Mouse (Mus musculus): ENCODE measurements around the gene Guk1.

Gene Guk1

GRCm38 (mm10) chr11:59164384-59164783, 27.6 kb downstream of the Guk1 start:
- DNase-seq (ENCODE audit: extremely low read depth, insufficient read length, low spot score): no peak

- DNase-seq (ENCODE audit: extremely low read depth, insufficient read length, low spot score): peak; percentile 100
Measured at GRCm38 (mm10) chr11:59163255-59164236, 28.5 kb downstream of the Guk1 start, which contains the start of gene Iba57. Iba57 (minus strand) TSS chr11:59163739.

- DNase-seq (ENCODE audit: extremely low read depth, insufficient read length, low spot score): no peak
Measured at GRCm38 (mm10) chr11:59162443-59163254, 29.4 kb downstream of the Guk1 start.

GRCm38 (mm10) chr11:59161398-59161797, 30.6 kb downstream of the Guk1 start:
- no peak for DNase-seq (ENCODE audit: extremely low read depth, insufficient read length, low spot score)

GRCm38 (mm10) chr11:59159558-59159957, 32.5 kb downstream of the Guk1 start:
- no peak for DNase-seq (ENCODE audit: extremely low read depth, insufficient read length, low spot score)

DNA sequence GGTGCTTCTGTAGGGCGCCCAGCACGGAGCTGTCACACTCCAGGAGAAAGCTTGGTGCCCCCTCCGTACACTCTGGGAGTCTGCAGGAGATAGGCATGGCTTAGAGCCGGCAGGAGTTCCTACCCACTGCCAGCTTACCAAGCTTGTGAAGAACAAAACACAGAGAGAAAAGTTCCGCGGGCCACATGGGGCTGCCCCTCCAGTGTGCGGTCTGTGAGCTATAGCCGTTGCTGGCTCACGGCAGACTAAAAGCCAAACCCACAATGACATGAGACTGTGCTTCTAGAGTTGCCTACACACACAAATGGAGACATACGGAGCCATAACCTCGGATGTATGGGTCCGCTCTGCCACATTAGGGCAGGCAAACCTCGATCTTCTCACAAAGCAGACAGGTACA, 32.9 kb downstream of the Guk1 start:
- DNase-seq (ENCODE audit: extremely low read depth, insufficient read length, low spot score): no peak

DNA sequence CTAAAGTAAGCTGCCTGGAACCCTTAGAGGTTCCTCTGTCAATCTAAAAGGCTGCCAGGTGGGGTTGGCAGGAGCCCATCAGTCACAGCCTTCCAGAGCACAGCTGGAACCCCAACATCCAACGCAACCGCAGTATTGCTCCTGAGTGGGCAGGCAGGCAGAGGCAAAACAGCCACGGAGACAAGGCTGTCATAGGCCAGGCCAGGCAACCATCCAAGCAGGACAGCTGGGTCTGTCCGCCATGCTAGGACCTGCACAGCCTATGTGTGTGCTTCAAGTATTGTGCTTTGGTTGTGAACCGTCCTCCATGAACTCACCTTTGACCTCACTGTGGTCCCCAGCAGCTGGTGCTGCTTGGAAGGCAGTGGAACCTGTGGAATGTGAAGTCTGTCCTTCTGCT, 36.1 kb downstream of the Guk1 start:
- DNase-seq (ENCODE audit: extremely low read depth, insufficient read length, low spot score): no peak

DNA sequence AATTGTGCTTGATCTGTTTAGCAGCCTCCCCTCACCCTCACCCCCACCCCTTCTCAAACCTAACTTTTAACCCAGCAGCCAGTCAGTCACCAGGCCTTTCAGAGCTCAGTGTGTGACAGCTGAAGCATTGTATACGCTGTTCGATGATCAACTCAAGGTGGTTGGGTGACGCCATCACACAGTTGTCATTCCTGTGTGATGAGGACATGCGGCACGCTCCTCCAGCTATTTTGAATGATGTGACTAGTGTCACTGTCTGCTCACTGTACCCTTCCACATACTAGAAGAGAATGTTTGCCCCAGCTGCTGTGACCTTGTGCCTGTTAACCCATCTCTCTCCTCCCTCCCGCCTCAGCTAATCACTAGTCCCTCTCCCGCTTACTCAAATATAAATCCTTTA, 37.8 kb downstream of the Guk1 start:
- DNase-seq (ENCODE audit: extremely low read depth, insufficient read length, low spot score): no peak

- DNase-seq (ENCODE audit: extremely low read depth, insufficient read length, low spot score): no peak
Measured at GRCm38 (mm10) chr11:59151729-59152128, 40.3 kb downstream of the Guk1 start.

- DNase-seq (ENCODE audit: extremely low read depth, insufficient read length, low spot score): no peak
Measured at GRCm38 (mm10) chr11:59149302-59149701, 42.7 kb downstream of the Guk1 start.

GRCm38 (mm10) chr11:59142962-59143361, 49.0 kb downstream of the Guk1 start:
- no peak for DNase-seq (ENCODE audit: extremely low read depth, insufficient read length, low spot score)

DNA sequence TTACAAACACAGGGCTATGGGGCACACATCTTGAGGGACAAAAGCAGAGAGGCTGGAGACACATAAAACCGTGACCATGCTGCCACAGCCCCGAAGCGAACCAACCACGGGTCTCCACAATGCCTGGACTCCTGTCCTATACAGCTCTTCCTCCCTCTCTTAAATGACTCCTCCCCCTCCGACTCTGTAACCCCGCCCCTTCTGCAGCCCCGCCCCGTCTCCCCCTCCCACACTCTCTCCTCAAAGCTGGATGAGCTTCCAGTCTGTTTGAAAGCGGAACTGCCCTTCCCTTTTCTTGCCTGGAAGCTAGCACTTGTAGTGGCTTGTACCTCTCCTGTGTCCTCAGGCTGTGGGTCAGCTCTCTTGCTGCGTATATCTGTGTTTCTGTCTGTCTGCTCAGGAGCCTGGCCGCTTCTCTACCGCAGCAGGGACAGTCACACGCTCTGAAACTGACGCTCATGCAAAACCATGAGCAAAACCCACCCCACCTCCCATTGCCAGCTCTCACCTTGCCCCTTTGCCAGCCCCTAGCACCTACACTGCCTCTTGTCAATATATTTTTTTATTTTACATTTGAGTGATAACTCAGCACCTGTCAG, 50.1 kb downstream of the Guk1 start:
- no peak for DNase-seq (ENCODE audit: extremely low read depth, insufficient read length, low spot score)

DNA sequence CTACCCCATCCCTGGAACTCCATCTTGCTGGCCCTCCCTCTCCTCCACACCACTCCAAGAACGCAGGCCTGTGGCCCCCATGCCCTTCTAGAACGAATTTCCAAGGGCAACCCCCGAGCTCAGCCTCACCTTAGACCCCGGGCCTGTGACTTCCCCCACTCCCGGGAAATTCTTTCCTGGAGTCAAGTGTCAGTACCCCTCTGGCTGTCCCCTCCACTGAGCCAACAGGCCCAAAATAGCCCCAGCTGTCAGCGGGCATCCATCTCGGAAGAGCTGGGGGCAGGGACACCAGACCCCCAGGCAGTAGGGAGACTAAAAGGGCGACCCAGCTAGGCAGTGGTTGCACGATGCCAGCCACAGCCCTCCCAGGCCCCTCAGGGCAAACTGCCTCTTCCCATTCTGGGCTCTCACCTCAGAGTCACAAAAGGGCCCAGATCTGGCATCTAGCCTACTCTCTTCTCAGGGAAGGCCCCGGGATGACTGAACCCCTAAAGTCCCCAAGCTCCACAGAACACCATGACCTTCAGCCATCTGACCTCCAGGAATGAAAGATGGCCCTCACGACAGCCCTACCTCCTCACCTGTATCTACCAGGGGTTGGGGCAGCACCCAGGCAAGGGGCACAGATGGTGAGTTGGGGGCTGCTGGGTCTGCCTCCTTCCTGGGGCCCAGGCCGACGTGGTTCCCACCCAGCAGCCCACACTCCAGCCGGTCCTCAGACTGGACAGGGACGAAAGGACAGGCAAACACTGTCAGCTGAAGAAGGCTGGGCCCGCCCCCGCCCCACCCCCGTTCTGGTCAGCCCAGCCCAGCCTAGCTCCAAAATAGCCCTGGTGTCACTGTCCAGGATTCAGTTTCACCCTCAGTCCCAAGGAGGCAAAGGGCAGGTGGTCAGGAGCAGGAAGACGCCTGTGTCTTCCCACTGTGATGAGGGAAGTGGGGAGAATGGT, 53.2 kb downstream of the Guk1 start:
- DNase-seq (ENCODE audit: extremely low read depth, insufficient read length, low spot score): no peak

- no peak for DNase-seq (ENCODE audit: extremely low read depth, insufficient read length, low spot score)
Measured at GRCm38 (mm10) chr11:59136994-59137706, 54.9 kb downstream of the Guk1 start.

DNA sequence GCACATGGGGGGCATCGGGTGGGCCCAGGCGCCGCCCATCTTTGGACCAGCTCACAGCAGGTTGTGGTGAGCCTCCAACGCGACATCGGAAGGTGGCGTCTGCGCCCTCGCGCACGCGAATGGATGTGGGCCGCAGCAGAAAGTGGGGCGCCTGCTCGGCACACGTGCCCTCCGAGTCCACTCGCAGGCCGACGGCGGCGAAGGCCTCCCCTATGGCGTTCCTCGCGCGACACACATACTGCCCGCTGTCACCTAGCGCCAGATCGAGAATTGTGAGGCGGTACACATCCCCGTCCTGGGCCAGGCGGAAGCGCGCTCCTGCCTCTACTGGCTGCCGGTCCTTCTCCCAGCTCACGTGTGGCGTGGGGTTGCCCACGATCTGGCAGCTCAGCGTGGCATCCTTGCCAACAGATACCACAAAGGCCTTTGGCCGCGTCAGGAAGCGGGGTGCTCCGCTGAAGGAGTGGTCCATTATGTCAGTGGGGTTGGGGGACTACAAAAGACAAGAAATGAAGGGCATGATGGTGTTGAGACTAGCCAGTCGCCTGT, 56.0 kb downstream of the Guk1 start, which contains the start of gene Obscn:
Gene Obscn (minus strand): TSS at position 499 of the 549 bp plus-strand sequence.
- no peak for DNase-seq (ENCODE audit: extremely low read depth, insufficient read length, low spot score)

- DNase-seq (ENCODE audit: extremely low read depth, insufficient read length, low spot score): no peak
Measured at GRCm38 (mm10) chr11:59135051-59135820, 56.8 kb downstream of the Guk1 start.

GRCm38 (mm10) chr11:59134373-59134997, 57.5 kb downstream of the Guk1 start:
- no peak for DNase-seq (ENCODE audit: extremely low read depth, insufficient read length, low spot score)

All from 3134 (cell line).